Mouse (Mus musculus) stomach, postnatal 0 days (tissue): Measurements from ENCODE around the gene Shc1.

Source experiments
- CTCF ChIP-seq: IDR thresholded peaks from 2 replicates; pipeline ENCODE4 v1.5.1; 2016; ENCODE audit warnings: antibody characterized with exemption, low read depth, mild to moderate bottlenecking, moderate library complexity
- EP300 ChIP-seq: optimal IDR thresholded peaks from 2 replicates; pipeline ENCODE3; 2016; ENCODE audit warnings: antibody characterized with exemption

- no peak for TF ChIP-seq CTCF
- TF ChIP-seq EP300, result no peak
Measured at GRCm38 (mm10) chr3:89425876-89426275, 7.6 kb downstream of the Shc1 start.
